Mouse (Mus musculus): ENCODE results near the gene Mansc1.
A peak's percentile ranks its signal among the peaks of the same experiment; 100 is the strongest.
"Not testable (repeated sequence)": the region's sequence is repeated elsewhere in the genome, so short reads cannot be mapped to it uniquely, and the experiment has no call there.

The Mansc1 gene

GRCm38 (mm10) chr6:134631947-134632687, at the start of gene Mansc1:
TSS of gene Mansc1 (minus strand) at chr6:134632488.
- peak; percentile 73 to 74 for DNase-seq

GRCm38 (mm10) chr6:134679330-134679729, 47.0 kb upstream of the Mansc1 start:
- DNase-seq, result not testable (repeated sequence)

GRCm38 (mm10) chr6:134678037-134678436, 45.7 kb upstream of the Mansc1 start:
- no peak for DNase-seq

- no peak for DNase-seq
These were observed 45.2 kb upstream of the Mansc1 start for GRCm38 (mm10) chr6:134677504-134677903.

- DNase-seq, result not testable (repeated sequence)
These were observed 41.4 kb upstream of the Mansc1 start for GRCm38 (mm10) chr6:134673712-134674111.

GRCm38 (mm10) chr6:134670881-134671411, 38.7 kb upstream of the Mansc1 start:
- peak in 1 of 2 experiments; percentile 17 for DNase-seq

GRCm38 (mm10) chr6:134669179-134669865, 37.0 kb upstream of the Mansc1 start:
- DNase-seq, result no peak

- no peak for DNase-seq
These were observed 36.2 kb upstream of the Mansc1 start for GRCm38 (mm10) chr6:134668519-134668918.

GRCm38 (mm10) chr6:134665817-134666216, 33.5 kb upstream of the Mansc1 start:
- DNase-seq, result no peak

- DNase-seq, result no peak
These were observed 32.3 kb upstream of the Mansc1 start for GRCm38 (mm10) chr6:134664573-134664972.

GRCm38 (mm10) chr6:134660714-134661406, 28.6 kb upstream of the Mansc1 start:
- no peak for DNase-seq

- peak; percentile 41 to 57 for DNase-seq
These were observed 27.0 kb upstream of the Mansc1 start for GRCm38 (mm10) chr6:134659108-134659958.

- DNase-seq, result no peak
These were observed 24.2 kb upstream of the Mansc1 start for GRCm38 (mm10) chr6:134656527-134656926.

- DNase-seq, result no peak
These were observed 16.1 kb upstream of the Mansc1 start for GRCm38 (mm10) chr6:134648356-134648755.

GRCm38 (mm10) chr6:134647621-134648020, 15.3 kb upstream of the Mansc1 start:
- no peak for DNase-seq

GRCm38 (mm10) chr6:134646835-134647234, 14.5 kb upstream of the Mansc1 start:
- DNase-seq, result no peak

- DNase-seq, result no peak
These were observed 11.0 kb upstream of the Mansc1 start for GRCm38 (mm10) chr6:134643296-134643695.

- no peak for DNase-seq
These were observed 9.6 kb upstream of the Mansc1 start for GRCm38 (mm10) chr6:134641738-134642446.

GRCm38 (mm10) chr6:134640485-134641475, 8.5 kb upstream of the Mansc1 start:
- peak; percentile 93 to 97 for DNase-seq

- no peak for DNase-seq
These were observed 7.6 kb upstream of the Mansc1 start for GRCm38 (mm10) chr6:134639900-134640299.

Data from cerebellum, postnatal 25 days (tissue).